Mouse (Mus musculus) lung, embryonic 14.5 days (tissue): ENCODE measurements around the gene Hoxc12. TPM values are rescaled to one million over a fixed set of nuclear protein-coding genes. Genes with fewer than 3 reads are reported as not detected.

ENCODE experiments used
- ATAC-seq: fragments of 200-750 bp; cut with Nextera tagmentation; 2 replicates; pipeline ENCODE4 v1.8.0; 2017; ENCODE audit warnings: mild to moderate bottlenecking, moderate TSS enrichment, moderate library complexity; ENCODE audit not compliant: insufficient read depth
- DNase-seq: peaks from one replicate; pipeline ENCODE4 v3.0.0-alpha.2; 2015
- H3K27ac ChIP-seq: fragments of 300-500 bp; sonication (generic); 2 replicates; pipeline ENCODE4 v1.5.1; 2014; ENCODE audit warnings: low read depth, mild to moderate bottlenecking, moderate library complexity
- H3K27me3 ChIP-seq: fragments of 300-500 bp; sonication (generic); 2 replicates; pipeline ENCODE4 v1.6.1; 2014; ENCODE audit warnings: low read length, control low read depth; ENCODE audit not compliant: insufficient read depth
- H3K36me3 ChIP-seq: fragments of 300-500 bp; sonication (generic); 2 replicates; pipeline ENCODE4 v1.6.1; 2014; ENCODE audit warnings: control low read depth; ENCODE audit not compliant: insufficient read depth
- H3K4me1 ChIP-seq: fragments of 300-500 bp; sonication (generic); 2 replicates; pipeline ENCODE4 v1.6.1; 2014; ENCODE audit warnings: antibody characterized with exemption, control low read depth; ENCODE audit not compliant: insufficient read depth
- H3K4me2 ChIP-seq: fragments of 300-500 bp; sonication (generic); 2 replicates; pipeline ENCODE4 v1.6.1; 2014; ENCODE audit warnings: mild to moderate bottlenecking
- H3K4me3 ChIP-seq: fragments of 300-500 bp; sonication (generic); 2 replicates; pipeline ENCODE4 v1.5.1; 2014; ENCODE audit warnings: low read depth, low read length
- H3K9ac ChIP-seq: fragments of 300-500 bp; sonication (generic); 2 replicates; pipeline ENCODE4 v1.6.1; 2014
- H3K9me3 ChIP-seq: fragments of 300-500 bp; sonication (generic); 2 replicates; pipeline ENCODE4 v1.6.1; 2016; ENCODE audit warnings: low read depth, low read length, control low read depth
- CTCF ChIP-seq: IDR thresholded peaks from 2 replicates; pipeline ENCODE4 v1.5.1; 2016; ENCODE audit warnings: antibody characterized with exemption, low read depth
- WGBS: fragments of 180-500 bp; shearing (Covaris S2); extraction: QIAGEN DNeasy Blood & Tissue Kit; methylation state at CpG from one replicate; pipeline ENCODE4 v1.1.7; 2014; 5-methylcytosine and 5-hydroxymethylcytosine counted together
- polyA plus RNA-seq: library from polyadenylated mRNA; unstranded; fragments of >200 nt; fragmentation: Nextera tagmentation; extraction: Ambion mirVana; gene quantifications from 2 replicates; pipeline ENCODE4 v1.2.1, GENCODE M21; 2014

Hoxc12 gene
- polyA plus RNA-seq, 1 experiment from 2014 or later: not detected

DNA sequence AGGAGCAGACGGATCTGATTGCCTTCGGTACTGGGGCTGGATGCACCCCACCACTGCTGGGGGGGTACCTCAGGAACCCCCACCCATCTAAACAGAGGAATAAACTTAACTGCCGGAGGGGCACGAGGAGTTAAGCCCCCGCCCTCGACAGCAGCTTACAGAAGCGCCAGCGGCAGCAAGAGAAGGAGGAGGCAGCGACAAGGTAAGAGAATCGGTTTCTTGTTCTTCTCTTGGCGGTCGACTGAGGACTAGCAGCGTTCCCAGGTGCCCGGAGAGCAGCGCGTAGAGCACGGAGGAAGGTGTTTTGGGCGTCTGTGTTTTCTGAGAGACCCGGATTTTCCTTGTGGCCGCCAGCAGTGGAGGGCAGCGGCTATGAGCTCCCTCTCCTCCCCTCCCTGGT, 35.7 kb downstream of the Hoxc12 start:
- H3K27ac ChIP-seq: no peak overlapping the region
- H3K27me3 ChIP-seq: peaks cover 99% of the 10 kb centered on the region
- H3K36me3 ChIP-seq: no peaks in the 10 kb centered on the region
- WGBS: under 1% methylated on average over 21 of the region's 21 CpGs
- H3K9ac ChIP-seq: no peak overlapping the region
- no peak for TF ChIP-seq CTCF
- no peak for ATAC-seq
- no peak overlapping the region for H3K4me2 ChIP-seq
- no peak for DNase-seq
- no peak overlapping the region for H3K4me3 ChIP-seq
- no peaks in the 10 kb centered on the region for H3K4me1 ChIP-seq
- no peaks in the 10 kb centered on the region for H3K9me3 ChIP-seq

DNA sequence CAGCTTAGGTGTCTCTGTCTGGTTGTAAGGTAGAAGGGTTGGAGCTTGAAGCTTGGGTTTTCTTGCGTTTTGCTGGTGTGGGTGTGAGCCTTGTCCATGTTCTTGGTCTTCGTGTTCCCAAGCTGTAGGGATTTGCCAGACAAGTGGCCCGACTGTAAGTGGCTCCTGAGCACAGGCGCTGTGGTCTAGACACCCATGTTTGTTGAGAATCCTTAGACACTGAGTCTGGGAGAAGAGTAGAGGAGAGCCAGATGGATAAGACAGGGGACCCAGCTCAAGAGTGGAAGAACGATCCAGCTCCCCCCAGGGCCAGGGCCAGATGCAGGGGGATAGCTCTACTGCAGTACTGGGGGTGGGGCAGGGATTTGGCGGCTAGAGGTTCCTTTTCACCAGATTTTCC, 36.2 kb downstream of the Hoxc12 start:
- Histone ChIP-seq H3K27me3 (peaks cover 99% of the 10 kb centered on the region), H3K9me3 (no peaks in the 10 kb centered on the region), H3K4me1 (no peaks in the 10 kb centered on the region), H3K36me3 (no peaks in the 10 kb centered on the region), H3K4me3 (no peak overlapping the region), H3K9ac (no peak overlapping the region), H3K27ac (no peak overlapping the region), H3K4me2 (no peak overlapping the region)
- DNase-seq (no peak), ATAC-seq (no peak)
- 3% methylated on average over 6 of the region's 6 CpGs for WGBS
- TF ChIP-seq CTCF: no peak

DNA sequence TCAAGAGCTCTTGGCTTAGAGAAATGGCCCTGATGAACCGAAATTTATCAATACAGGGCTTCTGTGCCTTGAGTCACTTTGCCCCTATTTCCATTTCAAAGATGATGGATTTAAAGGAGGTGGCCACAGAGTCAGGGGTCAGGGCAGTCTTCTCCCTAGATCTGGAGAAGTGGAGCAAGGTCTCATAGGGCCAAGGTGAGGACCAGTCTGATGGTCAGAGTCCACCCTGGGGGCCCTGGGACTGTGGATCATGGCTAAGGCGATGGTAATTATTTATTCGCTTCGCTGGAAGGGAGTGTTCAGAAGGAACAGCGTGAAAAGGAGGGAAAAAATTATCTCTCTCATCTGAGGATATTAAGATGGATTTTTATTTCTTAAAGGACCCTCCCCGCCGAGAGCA, 38.5 kb downstream of the Hoxc12 start:
- ATAC-seq: no peak
- no peaks in the 10 kb centered on the region for H3K4me1 ChIP-seq
- peaks cover 100% of the 10 kb centered on the region for H3K27me3 ChIP-seq
- H3K9me3 ChIP-seq: no peaks in the 10 kb centered on the region
- no peaks in the 10 kb centered on the region for H3K36me3 ChIP-seq
- no peak overlapping the region for H3K27ac ChIP-seq
- H3K4me3 ChIP-seq: no peak overlapping the region
- H3K9ac ChIP-seq: no peak overlapping the region
- no peak for TF ChIP-seq CTCF
- 5% methylated on average over 7 of the region's 7 CpGs for WGBS
- H3K4me2 ChIP-seq: no peak overlapping the region
- no peak for DNase-seq

DNA sequence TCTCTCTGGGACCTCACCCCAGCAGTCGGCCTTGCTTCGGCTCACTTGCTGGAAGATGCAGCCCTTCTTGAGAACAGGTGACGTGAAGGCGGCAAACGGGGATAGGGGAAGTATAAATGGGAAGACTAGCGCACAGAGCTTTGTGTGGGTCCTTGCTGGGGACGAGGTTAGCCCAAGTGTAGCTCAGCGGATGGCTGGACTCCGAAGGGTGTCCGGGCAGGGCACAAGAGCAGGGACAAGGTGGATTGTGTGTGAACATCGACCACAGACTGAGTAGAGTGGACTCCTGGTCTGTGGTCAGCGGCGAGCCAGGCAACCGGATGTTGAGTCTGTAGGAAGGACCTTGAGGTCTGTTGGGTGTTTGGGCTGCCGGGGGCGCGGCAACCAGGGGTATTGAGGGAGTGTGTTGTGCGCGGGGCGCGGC, 39.1 kb downstream of the Hoxc12 start:
- Histone ChIP-seq H3K27me3 (peaks cover 100% of the 10 kb centered on the region), H3K4me1 (no peaks in the 10 kb centered on the region), H3K4me2 (no peak overlapping the region), H3K4me3 (no peak overlapping the region), H3K27ac (no peak overlapping the region), H3K36me3 (no peaks in the 10 kb centered on the region), H3K9ac (no peak overlapping the region), H3K9me3 (no peaks in the 10 kb centered on the region)
- WGBS: under 1% methylated on average over 21 of the region's 21 CpGs
- 0 out of 2 replicates have a peak, but pooled peaks have one; percentile 31 for ATAC-seq
- DNase-seq: no peak
- TF ChIP-seq CTCF: no peak

DNA sequence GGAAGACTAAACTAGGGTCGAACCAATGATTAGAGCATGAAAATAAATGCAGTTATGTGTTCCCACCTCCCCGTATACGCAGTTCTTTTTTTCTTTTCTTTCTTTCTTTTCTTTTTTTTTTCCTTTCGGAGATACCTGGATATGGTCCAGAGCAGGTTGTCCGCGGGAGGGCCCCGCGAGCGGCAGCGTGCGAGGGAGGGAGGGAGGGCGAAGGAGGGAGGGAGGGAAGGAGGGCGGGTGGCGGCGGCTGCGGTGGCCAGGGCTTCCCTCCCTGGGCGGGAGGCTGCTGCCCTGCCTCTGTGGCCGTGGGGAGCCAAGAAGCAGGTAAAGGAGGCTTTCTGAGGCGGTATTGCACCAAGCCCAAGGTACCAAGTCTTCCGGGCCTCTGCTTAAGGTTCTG, 39.6 kb downstream of the Hoxc12 start, which contains the start of gene Hoxc9:
Gene Hoxc9 (plus strand): TSS at position 269 of the 400 bp plus-strand sequence.
- DNase-seq (no peak), ATAC-seq (no peak)
- no peak for TF ChIP-seq CTCF
- H3K27ac ChIP-seq: no peak within 1 kb of the TSS
- WGBS: under 1% methylated on average over 19 of the region's 20 CpGs
- H3K4me1 ChIP-seq: no peaks in the 10 kb centered on the region
- no peak within 1 kb of the TSS for H3K9ac ChIP-seq
- H3K36me3 ChIP-seq: no peaks in the 10 kb centered on the region
- peak within 1 kb of the TSS; percentile 33 for H3K4me2 ChIP-seq
- no peaks in the 10 kb centered on the region for H3K9me3 ChIP-seq
- peak within 1 kb of the TSS; percentile 10; the same call in 1 of the 2 replicates for H3K4me3 ChIP-seq
- peaks cover 100% of the 10 kb centered on the region for H3K27me3 ChIP-seq

DNA sequence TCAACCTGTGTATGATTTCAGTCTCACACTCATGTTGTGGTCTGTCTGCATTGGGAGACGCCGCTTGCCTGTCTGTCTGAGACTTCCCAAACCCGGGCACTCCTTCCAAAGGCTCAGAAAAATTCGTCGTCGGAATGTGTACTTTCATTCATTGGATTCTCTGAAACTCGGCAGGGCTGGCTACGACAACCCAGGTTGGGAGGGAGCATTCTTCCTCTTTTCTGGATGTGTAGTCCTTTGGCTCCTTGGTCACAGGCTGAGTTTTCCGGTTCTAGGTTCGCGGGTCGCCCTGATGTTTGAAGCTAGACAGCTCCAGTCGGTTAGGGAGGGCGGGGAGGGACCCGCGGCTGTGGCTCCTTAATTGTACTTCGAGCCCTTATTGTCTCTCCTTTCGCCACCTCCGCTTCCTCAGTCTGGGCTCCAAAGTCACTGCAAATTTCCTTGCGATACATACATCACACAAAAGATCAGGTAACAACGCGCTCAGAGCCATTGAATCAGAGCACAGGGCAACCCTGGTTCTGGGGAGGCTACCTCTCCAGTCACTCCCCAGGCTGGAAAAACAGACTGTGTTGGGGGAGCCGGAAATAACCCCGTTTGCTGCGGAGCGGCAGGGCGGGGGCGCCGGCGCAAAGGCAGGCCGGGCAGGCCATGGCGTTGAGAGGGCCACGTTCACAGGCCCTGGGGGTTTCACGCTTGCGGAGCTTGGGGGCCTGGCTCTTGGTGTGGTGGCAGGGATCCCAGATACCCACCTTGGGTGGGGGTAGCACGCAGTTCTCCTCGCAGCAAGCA, 40.3 kb downstream of the Hoxc12 start:
- TF ChIP-seq CTCF: no peak
- H3K9me3 ChIP-seq: no peaks in the 10 kb centered on the region
- 1% methylated on average over 37 of the region's 37 CpGs for WGBS
- 0 out of 2 replicates have a peak, but pooled peaks cover 2% of the 10 kb centered on the region for H3K4me1 ChIP-seq
- peak overlapping the region; percentile 10; the same call in 1 of the 2 replicates for H3K4me3 ChIP-seq
- DNase-seq (no peak), ATAC-seq (no peak)
- H3K9ac ChIP-seq: no peak overlapping the region
- no peak overlapping the region for H3K27ac ChIP-seq
- peaks cover 100% of the 10 kb centered on the region for H3K27me3 ChIP-seq
- H3K4me2 ChIP-seq: peak overlapping the region; percentile 33
- no peaks in the 10 kb centered on the region for H3K36me3 ChIP-seq

DNA sequence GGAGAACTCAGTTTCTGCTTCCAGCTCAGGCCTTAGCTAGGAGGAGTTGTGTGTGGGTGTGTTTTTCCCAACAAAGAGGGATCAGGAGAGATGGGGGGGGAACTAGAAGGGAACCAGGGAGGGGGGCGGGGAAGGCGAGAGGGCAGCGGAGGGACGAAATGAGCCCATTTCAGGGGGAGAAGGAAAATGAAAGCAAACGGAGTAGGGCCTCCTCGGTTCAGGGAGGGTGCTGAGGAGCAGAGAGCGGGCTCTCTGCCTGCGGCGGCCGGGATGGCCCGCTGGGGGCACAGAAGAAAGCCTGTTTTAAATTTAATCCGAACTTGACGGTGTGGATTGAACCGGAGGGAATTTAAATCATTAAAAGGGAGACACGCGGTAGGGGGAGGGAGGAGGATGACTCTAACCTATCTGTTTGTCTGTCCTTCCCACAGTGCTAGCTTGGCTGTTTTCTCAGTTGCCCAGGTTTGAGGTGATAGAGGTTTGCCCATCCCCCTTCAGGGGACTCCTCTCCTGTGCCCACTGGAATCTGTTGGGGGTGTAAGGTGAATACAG, 40.9 kb downstream of the Hoxc12 start:
- ATAC-seq: no peak
- 2% methylated on average over 16 of the region's 16 CpGs for WGBS
- H3K4me1 ChIP-seq: 0 out of 2 replicates have a peak, but pooled peaks cover 2% of the 10 kb centered on the region
- H3K9ac ChIP-seq: no peak overlapping the region
- H3K9me3 ChIP-seq: no peaks in the 10 kb centered on the region
- H3K27me3 ChIP-seq: peaks cover 100% of the 10 kb centered on the region
- no peaks in the 10 kb centered on the region for H3K36me3 ChIP-seq
- no peak for TF ChIP-seq CTCF
- H3K4me3 ChIP-seq: peak overlapping the region; percentile 10; the same call in 1 of the 2 replicates
- H3K4me2 ChIP-seq: peak overlapping the region; percentile 33
- no peak overlapping the region for H3K27ac ChIP-seq
- DNase-seq: no peak
